Mouse (Mus musculus) thymus, adult 2 months (tissue): ENCODE data around the gene Def8.

Source experiments
- CTCF ChIP-seq: fragments of 200-500 bp; IDR thresholded peaks from 2 replicates; pipeline ENCODE4 v1.5.1; 2012; ENCODE audit warnings: mild to moderate bottlenecking, control low read depth, low read length, moderate library complexity, borderline replicate concordance; ENCODE audit not compliant: control insufficient read depth, poor library complexity, insufficient read depth; ENCODE audit errors: extremely low read depth
- POLR2A ChIP-seq: fragments of 200-500 bp; IDR thresholded peaks from 2 replicates; pipeline ENCODE4 v1.6.1; 2012; ENCODE audit warnings: mild to moderate bottlenecking, low read length, control low read depth, moderate library complexity; ENCODE audit not compliant: control insufficient read depth, poor library complexity, insufficient read depth; ENCODE audit errors: extremely low read depth

DNA sequence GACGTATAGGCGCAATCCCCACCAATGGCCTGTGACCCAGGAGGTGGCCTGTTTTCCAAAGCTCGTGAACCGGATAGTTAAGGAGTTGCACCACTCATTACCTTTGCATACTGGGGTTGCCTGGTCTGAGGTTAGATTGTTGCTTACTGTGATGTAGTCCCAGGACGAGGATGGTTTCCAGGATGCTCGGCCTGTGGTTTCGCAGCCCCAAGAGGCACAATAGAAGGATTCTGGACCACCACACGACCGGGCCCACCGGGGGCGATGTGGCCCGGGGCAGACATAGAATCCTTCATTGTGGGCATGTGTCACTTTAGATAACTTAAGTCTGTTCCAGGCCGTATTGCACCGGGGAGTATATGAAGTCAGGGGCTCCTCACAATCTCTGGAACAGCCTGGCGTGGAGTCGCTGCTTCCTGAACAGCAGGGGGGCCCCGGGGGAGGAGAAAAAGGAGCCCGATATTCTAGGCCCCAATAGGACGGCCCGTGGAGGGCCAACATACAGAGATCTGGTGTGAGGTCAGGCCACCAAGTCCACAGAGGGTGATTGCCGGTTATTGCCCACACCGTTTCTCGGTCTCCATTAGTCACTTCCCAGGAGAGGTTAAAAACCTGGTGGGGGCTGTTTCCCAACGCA is 4.4 kb downstream of the Def8 start:
- TF ChIP-seq CTCF (no peak), POLR2A (no peak)
